Mouse (Mus musculus) heart, postnatal 0 days (tissue): Measurements from ENCODE around the gene Ube2s.

Experiments
- CTCF ChIP-seq: IDR thresholded peaks from 2 replicates; pipeline ENCODE4 v1.5.1; 2016; ENCODE audit warnings: antibody characterized with exemption, control low read depth, low read depth
- EP300 ChIP-seq: IDR thresholded peaks from 2 replicates; pipeline ENCODE4 v1.6.1; 2016; ENCODE audit warnings: antibody characterized with exemption, low read depth

DNA sequence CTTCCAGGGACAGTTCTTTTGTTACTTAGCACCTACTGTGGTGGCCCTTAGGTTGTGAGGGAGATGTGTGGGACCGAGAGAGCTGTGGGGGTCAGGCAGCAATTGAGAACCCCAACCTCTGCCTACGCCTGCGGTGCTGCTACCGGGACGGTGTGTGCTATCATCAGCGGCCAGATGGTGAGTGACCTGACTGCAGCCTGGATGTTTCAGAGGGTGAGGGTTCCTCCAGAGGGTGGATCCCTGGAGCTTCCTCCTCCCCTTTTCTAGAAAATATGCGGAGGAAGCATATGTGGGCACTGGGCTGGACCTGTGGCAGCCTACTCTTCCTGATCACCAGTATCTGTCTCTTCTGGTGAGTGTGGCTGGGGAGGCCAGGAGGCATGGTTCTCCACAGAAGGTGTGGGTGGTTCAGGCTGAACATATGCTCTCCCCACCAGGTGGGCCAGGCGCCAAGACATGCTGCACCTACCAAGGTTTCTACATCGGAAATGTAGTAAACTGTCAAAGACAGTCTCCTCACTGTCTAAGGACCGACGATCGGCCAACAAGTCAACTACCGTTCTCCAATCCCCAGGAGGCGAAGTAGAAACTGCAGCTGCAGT lies 28.6 kb downstream of the Ube2s start:
- TF ChIP-seq CTCF (no peak), EP300 (no peak)
